Mouse (Mus musculus): ENCODE results near the gene Gm21876.
"Not testable (repeated sequence)": the region's sequence is repeated elsewhere in the genome, so short reads cannot be mapped to it uniquely, and the experiment has no call there.

Gene Gm21876

GRCm38 (mm10) chrX:21175553-21175952 lies at the start of gene Gm21876:
Gene Gm21876 (minus strand): TSS chrX:21175653.
- no peak for DNase-seq (ENCODE audit: low spot score)

- no peak for DNase-seq (ENCODE audit: low spot score)
These were observed 45.0 kb upstream of the Gm21876 start for GRCm38 (mm10) chrX:21220422-21220821.

GRCm38 (mm10) chrX:21146675-21147074 lies 28.8 kb downstream of the Gm21876 start:
- DNase-seq (ENCODE audit: low spot score): not testable (repeated sequence)

All from embryo, embryonic 10 days (tissue).